Mouse (Mus musculus) embryonic facial prominence, embryonic 11.5 days (tissue): ENCODE measurements around the gene Cryga. TPM values are rescaled to one million over a fixed set of nuclear protein-coding genes. Genes with fewer than 3 reads are reported as not detected.

ENCODE experiments used
- ATAC-seq: fragments of 200-750 bp; cut with Nextera tagmentation; replicated peaks from 2 replicates; pipeline ENCODE4 v1.8.0; 2017; ENCODE audit warnings: low read depth; ENCODE audit not compliant: insufficient number of reproducible peaks, low FRiP score, low TSS enrichment
- DNase-seq: peaks from one replicate; pipeline ENCODE4 v3.0.0-alpha.2; 2015; ENCODE audit warnings: low spot score
- H3K27ac ChIP-seq: fragments of 300-500 bp; sonication (generic); replicated peaks from 2 replicates; pipeline ENCODE4 v1.5.1; 2014; ENCODE audit warnings: mild to moderate bottlenecking, low read depth, low read length, control low read depth
- H3K27me3 ChIP-seq: fragments of 300-500 bp; sonication (generic); 2 replicates; pipeline ENCODE4 v1.6.1; 2014; ENCODE audit warnings: mild to moderate bottlenecking, low read length, moderate library complexity, mixed read lengths; ENCODE audit not compliant: control insufficient read depth, insufficient read depth
- H3K36me3 ChIP-seq: fragments of 300-500 bp; sonication (generic); replicated peaks from 2 replicates; pipeline ENCODE4 v1.6.1; 2014; ENCODE audit warnings: low read depth, mild to moderate bottlenecking, low read length, moderate library complexity, mixed read lengths; ENCODE audit not compliant: control insufficient read depth, insufficient read depth
- H3K4me1 ChIP-seq: fragments of 300-500 bp; sonication (generic); 2 replicates; pipeline ENCODE4 v1.6.1; 2014; ENCODE audit warnings: low read length, mixed read lengths; ENCODE audit not compliant: control insufficient read depth, insufficient read depth
- H3K4me2 ChIP-seq: fragments of 300-500 bp; sonication (generic); 2 replicates; pipeline ENCODE4 v1.6.1; 2014; ENCODE audit warnings: low read depth, mild to moderate bottlenecking, control low read depth, low read length, moderate library complexity
- H3K4me3 ChIP-seq: fragments of 300-500 bp; sonication (generic); 2 replicates; pipeline ENCODE4 v1.5.1; 2014; ENCODE audit warnings: low read depth, low read length, control low read depth
- H3K9ac ChIP-seq: fragments of 300-500 bp; sonication (generic); replicated peaks from 2 replicates; pipeline ENCODE4 v1.6.1; 2014; ENCODE audit warnings: mild to moderate bottlenecking, control low read depth, low read length
- H3K9me3 ChIP-seq: fragments of 300-500 bp; sonication (generic); replicated peaks from 2 replicates; pipeline ENCODE4 v1.6.1; 2016; ENCODE audit warnings: mild to moderate bottlenecking, low read length, inconsistent platforms, mixed read lengths; ENCODE audit not compliant: control insufficient read depth
- WGBS: fragments of 180-500 bp; shearing (Covaris S2); extraction: QIAGEN DNeasy Blood & Tissue Kit; methylation state at CpG from one replicate; pipeline ENCODE4 v1.1.7; 2014; 5-methylcytosine and 5-hydroxymethylcytosine counted together
- polyA plus RNA-seq: library from polyadenylated mRNA; unstranded; fragments of >200 nt; fragmentation: Nextera tagmentation; extraction: Ambion mirVana; gene quantifications from 2 replicates; pipeline ENCODE4 v1.2.1, GENCODE M21; 2014

Gene Cryga
- polyA plus RNA-seq, 1 experiment from 2014 or later = not detected

DNA sequence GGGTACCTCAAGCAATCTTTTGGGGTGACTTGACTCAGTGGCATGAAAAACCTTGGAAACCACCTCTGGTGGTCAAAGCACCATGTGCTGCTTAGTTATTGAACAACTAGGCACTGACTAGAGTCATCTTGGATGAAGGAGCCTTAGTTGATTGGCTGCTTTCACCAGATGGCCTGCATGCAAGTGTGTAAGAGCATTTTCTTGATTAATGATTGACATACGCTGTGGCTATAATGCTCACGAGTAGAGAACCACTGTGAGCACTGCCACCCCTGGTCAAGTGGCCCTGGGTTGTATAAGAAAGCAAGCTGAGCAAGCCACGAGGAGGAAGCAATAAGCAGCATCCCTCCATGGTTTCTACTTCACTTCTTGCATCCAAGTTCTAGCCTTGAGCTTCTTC, 27.1 kb upstream of the Cryga start:
- DNase-seq (no peak), ATAC-seq (no peak)
- Histone ChIP-seq H3K4me2 (no peak overlapping the region), H3K4me3 (no peak overlapping the region), H3K36me3 (no peaks in the 10 kb centered on the region), H3K9me3 (no peaks in the 10 kb centered on the region), H3K4me1 (no peaks in the 10 kb centered on the region), H3K9ac (no peak overlapping the region), H3K27me3 (no peaks in the 10 kb centered on the region), H3K27ac (no peak overlapping the region)
- 82% methylated on average over 3 of the region's 3 CpGs for WGBS

DNA sequence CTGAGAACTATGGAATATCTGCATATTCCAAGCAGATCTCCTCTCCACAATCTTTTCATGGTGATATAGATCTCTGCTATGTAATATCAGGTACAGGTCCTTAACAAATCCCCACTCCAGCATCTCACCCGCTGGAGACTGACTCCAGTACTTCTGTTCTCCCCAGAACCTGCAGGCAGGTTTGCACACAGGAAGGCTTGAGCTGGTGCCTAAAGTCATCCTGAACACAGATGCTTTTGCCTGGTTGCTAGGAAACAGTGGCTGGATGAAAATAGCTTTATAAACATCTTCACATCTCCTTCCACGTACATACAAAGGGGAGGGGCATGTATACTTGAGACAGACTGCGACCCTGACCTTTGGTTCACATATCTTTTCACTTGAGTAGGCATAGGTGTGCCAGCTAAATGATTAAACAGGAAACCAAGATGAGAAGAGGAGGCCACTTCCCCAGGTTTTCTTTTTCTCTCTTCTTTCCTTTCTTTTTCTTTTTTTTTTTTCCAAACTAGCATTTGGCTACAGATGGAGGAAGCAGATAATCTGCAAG, 26.5 kb upstream of the Cryga start:
- DNase-seq (no peak), ATAC-seq (no peak)
- Histone ChIP-seq H3K9ac (no peak overlapping the region), H3K4me2 (no peak overlapping the region), H3K27ac (no peak overlapping the region), H3K36me3 (no peaks in the 10 kb centered on the region), H3K27me3 (no peaks in the 10 kb centered on the region), H3K4me1 (no peaks in the 10 kb centered on the region), H3K4me3 (no peak overlapping the region), H3K9me3 (no peaks in the 10 kb centered on the region)
- WGBS = 72% methylated on average over 3 of the region's 3 CpGs

DNA sequence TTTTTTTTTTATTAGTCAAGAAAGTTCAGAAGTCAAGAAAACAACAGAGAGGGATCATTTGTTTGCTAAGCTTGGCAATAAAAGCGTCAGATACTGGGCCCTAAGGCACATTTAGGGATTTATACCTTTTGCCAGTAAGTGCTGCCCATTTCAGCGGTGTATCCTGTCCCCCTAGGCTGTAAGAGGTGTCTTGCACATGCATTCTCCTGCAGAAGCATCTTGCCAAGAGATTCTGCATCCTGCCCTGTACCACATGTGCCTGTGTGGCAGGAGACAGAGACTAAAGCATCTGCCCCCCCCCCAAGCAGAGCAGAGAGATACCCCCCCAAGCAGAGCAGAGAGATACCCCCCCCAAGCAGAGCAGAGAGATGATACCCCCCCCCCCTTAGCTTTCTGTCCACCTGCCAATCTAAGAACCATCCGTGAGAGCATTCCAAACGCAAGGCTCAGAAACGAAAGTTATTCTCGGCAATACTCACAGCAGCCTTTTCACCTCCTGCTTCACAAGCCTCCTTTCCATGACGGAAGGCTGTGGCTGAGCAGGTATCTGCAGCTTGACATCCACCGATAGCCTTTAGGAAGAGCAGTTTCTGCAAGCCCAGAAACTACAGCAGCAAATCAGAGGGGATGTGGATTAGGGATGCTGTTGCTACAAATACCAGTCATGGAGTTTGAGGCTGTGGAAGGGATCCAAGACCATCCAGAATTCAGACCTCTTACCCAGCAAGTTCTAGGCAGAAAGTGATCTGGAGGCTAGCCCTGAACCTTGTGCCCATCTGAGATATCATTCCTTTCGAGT, 19.6 kb upstream of the Cryga start, which contains the start of gene D630023F18Rik:
TSS of gene D630023F18Rik (minus strand) at position 641 of the 799 bp plus-strand sequence.
- ATAC-seq (no peak), DNase-seq (no peak)
- Histone ChIP-seq H3K36me3 (no peaks in the 10 kb centered on the region), H3K9me3 (no peaks in the 10 kb centered on the region), H3K4me1 (no peaks in the 10 kb centered on the region), H3K4me2 (0 out of 2 replicates have a peak within 1 kb of the TSS, but pooled peaks have one; percentile 3), H3K4me3 (no peak within 1 kb of the TSS), H3K9ac (no peak within 1 kb of the TSS), H3K27ac (no peak within 1 kb of the TSS), H3K27me3 (no peaks in the 10 kb centered on the region)
- 27% methylated on average over 9 of the region's 9 CpGs for WGBS

DNA sequence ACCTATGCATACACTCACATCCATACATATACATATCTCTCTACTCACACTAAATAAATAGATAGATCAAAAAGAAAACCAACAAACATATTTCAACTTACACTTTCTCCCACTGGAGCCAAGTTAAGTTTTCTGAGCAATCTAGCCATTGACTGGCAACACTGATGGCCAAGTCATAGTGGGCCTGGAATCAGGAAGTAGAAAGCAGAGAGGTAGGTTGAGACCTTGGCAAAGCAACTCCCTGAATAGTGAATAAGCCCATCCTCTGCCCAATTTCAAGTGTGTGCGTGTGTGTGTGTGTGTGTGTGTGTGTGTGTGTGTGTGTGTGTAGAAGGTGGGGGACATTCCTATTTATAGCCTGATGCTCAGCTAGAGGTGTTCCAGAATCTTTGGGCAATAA, 16.3 kb upstream of the Cryga start, which contains the start of gene Gm28845:
TSS of gene Gm28845 (minus strand) at position 121 of the 400 bp plus-strand sequence.
- Histone ChIP-seq H3K27ac (no peak within 1 kb of the TSS), H3K4me2 (no peak within 1 kb of the TSS), H3K4me1 (no peaks in the 10 kb centered on the region), H3K4me3 (no peak within 1 kb of the TSS), H3K9me3 (no peaks in the 10 kb centered on the region), H3K9ac (no peak within 1 kb of the TSS), H3K36me3 (no peaks in the 10 kb centered on the region), H3K27me3 (no peaks in the 10 kb centered on the region)
- DNase-seq (no peak), ATAC-seq (no peak)
- WGBS = 74% methylated on average over 1 of the region's 1 CpGs

DNA sequence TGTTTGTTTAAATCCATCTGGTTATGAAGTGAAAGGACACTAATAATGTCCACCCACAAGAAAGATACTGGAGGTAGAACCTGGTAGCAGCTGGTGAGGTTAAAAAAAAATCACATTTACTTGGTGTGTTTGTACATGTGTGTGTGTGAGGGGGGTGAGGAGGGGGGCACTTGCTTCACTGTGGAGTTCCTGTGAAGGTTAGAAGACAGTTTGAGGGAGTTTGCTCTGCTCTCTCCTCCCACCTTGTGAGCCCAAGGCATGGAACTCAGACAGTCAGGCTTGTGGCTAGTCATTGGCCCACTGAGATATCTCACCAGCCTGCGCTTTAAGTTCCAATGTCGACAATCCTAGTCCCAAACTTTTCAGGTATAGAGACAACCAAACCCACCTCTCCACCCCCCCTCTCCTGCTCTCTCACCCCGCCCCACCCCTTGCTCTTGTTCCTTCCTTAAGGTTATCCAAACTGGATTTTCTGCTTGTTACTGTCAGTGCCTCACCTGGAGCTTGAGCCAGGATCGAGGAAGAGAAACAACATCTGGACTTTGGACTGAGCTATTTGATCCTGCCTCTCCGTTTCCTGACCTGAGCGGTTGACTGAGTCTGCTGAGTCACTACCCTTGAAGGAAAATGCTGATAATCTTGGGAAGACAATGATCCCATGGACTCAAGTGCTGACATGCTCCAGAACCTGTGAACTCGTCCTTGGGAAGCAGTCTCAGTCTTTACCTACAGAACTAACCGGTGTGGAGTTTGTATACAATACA, 15.2 kb upstream of the Cryga start:
- no peak overlapping the region for H3K4me2 ChIP-seq
- ATAC-seq (no peak), DNase-seq (no peak)
- no peaks in the 10 kb centered on the region for H3K4me1 ChIP-seq
- no peaks in the 10 kb centered on the region for H3K27me3 ChIP-seq
- H3K9ac ChIP-seq = no peak overlapping the region
- no peak overlapping the region for H3K4me3 ChIP-seq
- H3K9me3 ChIP-seq = no peaks in the 10 kb centered on the region
- H3K36me3 ChIP-seq = no peaks in the 10 kb centered on the region
- WGBS = 68% methylated on average over 8 of the region's 8 CpGs
- H3K27ac ChIP-seq = no peak overlapping the region

DNA sequence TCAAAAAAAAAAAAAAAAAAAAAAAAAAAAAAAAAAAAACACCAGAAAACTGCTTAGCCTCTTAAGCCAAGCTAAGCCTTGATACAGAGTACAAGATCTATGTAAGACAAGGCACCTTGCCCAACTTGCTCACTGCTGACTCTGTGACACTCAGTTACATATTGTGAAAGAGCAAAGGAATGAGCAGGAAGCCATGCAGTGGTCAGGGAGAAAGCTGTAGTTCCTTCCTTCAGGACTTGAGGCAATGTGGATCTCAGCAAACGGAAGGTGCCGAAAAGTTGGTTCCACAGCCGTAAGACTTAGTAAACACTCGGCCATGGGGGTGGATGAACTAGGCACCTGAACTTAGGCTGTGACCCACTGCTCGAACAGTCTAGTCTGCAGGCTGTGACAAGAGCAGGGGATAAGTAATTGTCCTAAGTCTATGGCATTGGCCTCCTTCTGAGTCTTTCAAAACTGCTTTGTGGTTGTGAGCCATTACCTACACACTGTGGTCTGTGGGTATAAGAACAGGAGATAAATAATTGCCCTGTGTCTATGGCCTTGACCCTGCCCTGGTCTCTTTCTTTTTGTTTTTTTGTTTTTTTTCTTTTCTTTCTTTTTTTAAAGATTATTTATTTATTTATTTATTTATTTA, 10.5 kb upstream of the Cryga start:
- 97% methylated on average over 5 of the region's 5 CpGs for WGBS
- H3K27ac ChIP-seq = no peak overlapping the region
- H3K27me3 ChIP-seq = no peaks in the 10 kb centered on the region
- H3K9ac ChIP-seq = no peak overlapping the region
- no peaks in the 10 kb centered on the region for H3K36me3 ChIP-seq
- DNase-seq = no peak
- H3K9me3 ChIP-seq = no peaks in the 10 kb centered on the region
- no peak for ATAC-seq
- no peak overlapping the region for H3K4me2 ChIP-seq
- no peaks in the 10 kb centered on the region for H3K4me1 ChIP-seq
- no peak overlapping the region for H3K4me3 ChIP-seq

DNA sequence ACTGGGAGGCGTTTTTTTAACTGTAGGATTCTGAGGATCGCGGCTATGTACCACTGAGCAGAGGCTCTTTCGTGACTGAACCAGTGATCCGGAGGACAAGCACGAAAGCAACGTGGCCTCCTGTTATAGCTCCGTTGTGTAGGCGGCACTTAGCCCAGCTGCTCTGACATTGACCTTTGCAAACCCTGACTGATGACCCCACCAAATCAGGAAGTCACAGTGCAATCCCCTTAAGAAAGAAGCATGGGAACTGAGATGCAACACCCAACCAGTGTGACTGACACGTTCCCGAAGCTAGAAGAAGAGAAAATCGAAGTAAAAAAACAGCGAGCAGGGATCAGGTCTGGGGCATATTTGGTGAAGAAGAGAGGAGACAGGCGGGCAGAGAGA, 9.6 kb upstream of the Cryga start:
- H3K4me3 ChIP-seq = no peak overlapping the region
- WGBS = 58% methylated on average over 14 of the region's 14 CpGs
- no peaks in the 10 kb centered on the region for H3K36me3 ChIP-seq

More for the DNA sequence above, 9.6 kb upstream of the Cryga start:
- H3K27ac ChIP-seq = no peak overlapping the region
- H3K9me3 ChIP-seq = no peaks in the 10 kb centered on the region
- H3K27me3 ChIP-seq = no peaks in the 10 kb centered on the region
- no peak for DNase-seq
- H3K4me2 ChIP-seq = no peak overlapping the region
- no peaks in the 10 kb centered on the region for H3K4me1 ChIP-seq
- no peak overlapping the region for H3K9ac ChIP-seq
- ATAC-seq = 0 out of 2 replicates have a peak, but pooled peaks have one; percentile 58
